Mouse (Mus musculus) liver, embryonic 14.5 days (tissue): ENCODE measurements around the gene Ulk2.

ENCODE experiments used
- CTCF ChIP-seq: IDR thresholded peaks from 2 replicates; pipeline ENCODE4 v1.5.1; 2016; ENCODE audit warnings: antibody characterized with exemption, low read depth, control low read depth
- EP300 ChIP-seq: IDR thresholded peaks from 2 replicates; pipeline ENCODE4 v1.6.1; 2016; ENCODE audit warnings: antibody characterized with exemption, low read depth

- peak; percentile 28; the same call in 1 of the 2 replicates for TF ChIP-seq CTCF
- no peak for TF ChIP-seq EP300
Measured at GRCm38 (mm10) chr11:61740500-61740899, 114.4 kb downstream of the Ulk2 start.
